Mouse (Mus musculus) testis, adult 2 months (tissue): Measurements from ENCODE around the gene Spata5. TPM values are rescaled to one million over a fixed set of nuclear protein-coding genes. Genes with fewer than 3 reads are reported as not detected.

Experiments
- H3K27ac ChIP-seq: fragments of 200-500 bp; 2 replicates; pipeline ENCODE4 v1.5.1; 2012; ENCODE audit warnings: low read depth, low read length; ENCODE audit not compliant: control insufficient read depth, insufficient read depth
- H3K27me3 ChIP-seq: fragments of 200-500 bp; 2 replicates; pipeline ENCODE4 v1.6.1; 2012; ENCODE audit warnings: mild to moderate bottlenecking, low read length, moderate library complexity; ENCODE audit not compliant: control insufficient read depth, insufficient read depth
- H3K36me3 ChIP-seq: fragments of 200-500 bp; 2 replicates; pipeline ENCODE4 v1.6.1; 2012; ENCODE audit warnings: mild to moderate bottlenecking, low read length; ENCODE audit not compliant: control insufficient read depth, insufficient read depth
- H3K4me1 ChIP-seq: fragments of 200-500 bp; 2 replicates; pipeline ENCODE4 v1.6.1; 2012; ENCODE audit warnings: low read length; ENCODE audit not compliant: control insufficient read depth, insufficient read depth
- H3K4me3 ChIP-seq: fragments of 200-500 bp; 2 replicates; pipeline ENCODE4 v1.5.1; 2012; ENCODE audit warnings: low read depth, mild to moderate bottlenecking, low read length, moderate library complexity, mixed read lengths; ENCODE audit not compliant: control insufficient read depth
- CTCF ChIP-seq: fragments of 200-500 bp; IDR thresholded peaks from 2 replicates; pipeline ENCODE4 v1.5.1; 2012; ENCODE audit warnings: low read depth, mild to moderate bottlenecking, inconsistent platforms, low read length, moderate library complexity; ENCODE audit not compliant: control insufficient read depth, insufficient read depth, insufficient replicate concordance
- POLR2A ChIP-seq: fragments of 200-500 bp; IDR thresholded peaks from 2 replicates; pipeline ENCODE4 v1.6.1; 2012; ENCODE audit warnings: low read depth, mild to moderate bottlenecking, inconsistent platforms, low read length, moderate library complexity; ENCODE audit not compliant: control insufficient read depth
- polyA plus RNA-seq: library from polyadenylated mRNA; depleted of rRNA; stranded (reverse); fragments of >200 nt; gene quantifications from 2 replicates; pipeline ENCODE4 v1.2.3, GENCODE M21; 2012

Gene Spata5
- polyA plus RNA-seq, 1 experiment, result 16.3 TPM

DNA sequence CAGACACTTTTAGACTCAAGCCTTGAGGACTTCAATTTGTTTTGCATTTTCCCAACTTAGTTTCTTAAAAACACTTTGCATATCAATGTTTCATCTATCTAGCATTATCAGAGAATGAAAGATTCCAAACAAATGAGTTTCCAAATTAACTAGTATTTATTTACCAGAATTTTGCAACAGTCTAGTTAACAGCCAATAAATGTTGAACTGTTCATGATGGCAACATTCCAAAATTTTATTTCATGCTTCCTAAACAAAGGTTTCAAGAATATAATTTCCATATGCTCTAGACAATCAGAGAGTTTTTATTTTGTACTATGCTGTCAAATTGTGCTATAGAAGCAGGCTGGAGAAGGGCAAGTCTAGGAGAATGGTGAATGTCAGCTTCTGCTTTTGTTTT is 12.1 kb upstream of the Spata5 start:
- Histone ChIP-seq H3K27me3 (no peaks in the 10 kb centered on the region), H3K4me3 (no peak overlapping the region), H3K4me1 (no peaks in the 10 kb centered on the region), H3K27ac (no peak overlapping the region), H3K36me3 (peaks cover 1% of the 10 kb centered on the region)
- TF ChIP-seq CTCF, result no peak
- no peak for TF ChIP-seq POLR2A

DNA sequence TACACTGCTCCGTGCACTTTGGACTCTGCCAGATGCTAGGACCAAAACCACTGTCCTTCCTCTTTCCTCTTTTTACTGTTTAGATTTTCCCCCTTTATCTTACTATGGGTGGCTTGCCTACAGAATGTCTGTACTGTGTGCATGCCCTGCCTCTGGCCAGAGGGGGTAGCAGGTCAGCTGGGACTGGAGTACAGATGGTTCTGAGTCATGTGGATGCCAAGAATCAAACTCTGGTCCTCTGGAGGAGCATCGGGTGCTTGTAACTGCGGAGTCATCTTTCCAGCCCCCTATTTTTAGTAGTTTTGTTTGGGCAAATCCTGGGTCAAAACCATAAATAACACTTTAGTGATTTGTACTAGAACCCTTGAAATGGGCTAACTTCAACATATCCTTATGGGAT is 6.2 kb upstream of the Spata5 start:
- TF ChIP-seq CTCF, result no peak; the same call in 1 of the 2 replicates
- no peak for TF ChIP-seq POLR2A
- Histone ChIP-seq H3K4me1 (no peaks in the 10 kb centered on the region; the same call in 1 of the 2 replicates), H3K27me3 (no peaks in the 10 kb centered on the region), H3K4me3 (no peak overlapping the region), H3K27ac (peak overlapping the region; percentile 14; the same call in 1 of the 2 replicates), H3K36me3 (no peaks in the 10 kb centered on the region)

DNA sequence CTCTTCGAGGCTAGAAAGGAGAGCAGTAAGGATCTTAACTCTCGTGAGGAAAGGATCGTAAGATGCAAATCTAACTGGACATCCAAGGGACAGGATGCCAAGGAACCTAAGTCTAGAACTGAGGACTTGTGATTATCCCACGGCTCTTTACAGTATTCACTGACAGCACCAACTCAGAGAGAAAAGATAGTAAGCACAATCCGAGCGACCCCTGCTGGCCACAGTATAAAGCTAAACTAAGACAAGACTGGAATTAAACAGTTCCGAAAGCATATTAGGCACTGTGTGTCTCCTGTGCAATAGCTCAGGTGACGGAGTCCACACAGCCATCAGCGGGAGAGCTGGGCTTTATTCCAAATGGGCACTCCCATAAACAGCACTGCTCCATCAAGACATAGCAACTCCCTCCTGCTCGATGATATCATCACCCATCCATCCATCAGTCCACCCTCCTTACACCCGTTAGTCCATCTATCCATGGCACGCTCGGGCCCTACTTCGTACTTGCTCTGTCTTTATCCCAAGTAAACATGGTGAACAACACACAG is 5.2 kb upstream of the Spata5 start:
- Histone ChIP-seq H3K27me3 (no peaks in the 10 kb centered on the region), H3K4me1 (peaks cover 2% of the 10 kb centered on the region; the same call in 1 of the 2 replicates), H3K36me3 (no peaks in the 10 kb centered on the region), H3K27ac (no peak overlapping the region), H3K4me3 (no peak overlapping the region)
- TF ChIP-seq CTCF, result no peak

DNA sequence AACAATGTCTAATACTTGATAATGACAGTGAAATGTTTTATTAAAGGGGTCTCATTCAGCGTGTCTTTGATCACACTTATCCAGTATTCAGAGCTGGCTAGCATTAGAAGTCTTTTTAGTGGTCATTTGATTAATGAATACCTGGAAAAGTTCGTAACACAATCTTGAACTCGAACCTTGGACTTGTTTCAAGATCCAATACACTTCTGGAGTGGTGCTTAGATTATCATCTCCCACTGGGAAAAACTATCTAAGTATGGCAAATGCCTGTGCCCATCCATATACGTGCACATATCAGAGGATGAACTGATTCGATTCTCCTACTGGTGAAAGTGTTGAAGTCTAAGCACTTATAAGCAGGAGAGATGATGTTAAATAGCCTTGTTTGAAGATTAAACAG is 1.4 kb upstream of the Spata5 start:
- no peak overlapping the region for H3K27ac ChIP-seq
- no peaks in the 10 kb centered on the region for H3K36me3 ChIP-seq
- no peak overlapping the region for H3K4me3 ChIP-seq
- H3K4me1 ChIP-seq, result 0 out of 2 replicates have a peak, but pooled peaks cover 2% of the 10 kb centered on the region
- TF ChIP-seq POLR2A (no peak), CTCF (no peak)
- no peaks in the 10 kb centered on the region for H3K27me3 ChIP-seq

DNA sequence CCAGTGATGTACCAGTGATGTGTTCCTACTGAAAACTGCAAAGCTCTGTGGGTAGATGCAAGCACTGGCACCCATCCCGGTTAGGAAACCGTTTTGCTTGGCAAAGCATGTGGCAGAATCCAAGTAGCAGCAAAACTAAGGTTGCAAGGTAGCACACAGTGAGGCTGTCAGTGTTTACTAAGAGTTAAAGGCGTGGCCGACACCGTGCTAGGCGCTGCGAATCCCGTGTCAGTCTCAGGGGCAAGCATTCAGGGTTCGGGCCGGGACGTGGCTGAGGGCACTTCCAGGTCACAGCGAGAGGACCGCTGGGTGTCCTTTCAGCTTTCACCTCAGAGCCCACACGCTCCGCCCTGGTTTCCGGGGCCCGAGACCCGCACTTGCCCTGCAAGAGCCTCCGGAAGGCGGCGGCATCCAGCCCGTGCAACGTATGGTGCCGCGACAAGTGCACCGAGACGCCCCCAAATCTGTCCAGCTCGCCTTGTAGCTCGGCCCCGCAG is 687 bp upstream of the Spata5 start:
- Histone ChIP-seq H3K36me3 (no peaks in the 10 kb centered on the region), H3K27ac (peak overlapping the region; percentile 84), H3K4me3 (peak overlapping the region; percentile 91), H3K27me3 (no peaks in the 10 kb centered on the region), H3K4me1 (0 out of 2 replicates have a peak, but pooled peaks cover 2% of the 10 kb centered on the region)
- TF ChIP-seq CTCF, result no peak
- no peak for TF ChIP-seq POLR2A

DNA sequence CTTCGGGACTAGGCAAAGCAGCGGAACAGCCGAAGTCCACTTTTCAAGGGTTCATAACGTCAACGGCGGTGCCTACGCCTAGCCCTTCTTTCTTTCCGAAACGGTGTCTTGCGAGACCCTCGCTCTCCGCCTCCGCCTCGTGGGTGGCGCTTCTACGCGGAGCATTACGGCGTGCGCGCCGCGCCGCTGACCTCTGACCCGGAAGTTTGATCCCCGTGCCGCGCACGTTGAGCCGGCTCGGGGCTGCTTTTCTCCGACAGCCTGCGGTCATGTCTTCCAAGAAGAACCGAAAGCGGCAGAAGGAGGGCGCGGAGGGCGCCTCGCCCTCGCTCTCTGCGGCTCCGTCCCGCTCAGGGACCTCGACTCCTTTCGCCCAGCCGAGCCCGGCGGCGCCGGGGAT is 376 bp downstream of the Spata5 start, which contains the start of gene Nudt6:
TSS of gene Nudt6 (minus strand) at position 140 of the 400 bp plus-strand sequence.
- H3K4me1 ChIP-seq, result 0 out of 2 replicates have a peak, but pooled peaks cover 2% of the 10 kb centered on the region
- H3K27ac ChIP-seq, result peak within 1 kb of the TSS; percentile 97
- TF ChIP-seq POLR2A (peak; percentile 68; the same call in 1 of the 2 replicates), CTCF (no peak; the same call in 1 of the 2 replicates)
- H3K27me3 ChIP-seq, result no peaks in the 10 kb centered on the region
- no peaks in the 10 kb centered on the region for H3K36me3 ChIP-seq
- H3K4me3 ChIP-seq, result peak within 1 kb of the TSS; percentile 97

DNA sequence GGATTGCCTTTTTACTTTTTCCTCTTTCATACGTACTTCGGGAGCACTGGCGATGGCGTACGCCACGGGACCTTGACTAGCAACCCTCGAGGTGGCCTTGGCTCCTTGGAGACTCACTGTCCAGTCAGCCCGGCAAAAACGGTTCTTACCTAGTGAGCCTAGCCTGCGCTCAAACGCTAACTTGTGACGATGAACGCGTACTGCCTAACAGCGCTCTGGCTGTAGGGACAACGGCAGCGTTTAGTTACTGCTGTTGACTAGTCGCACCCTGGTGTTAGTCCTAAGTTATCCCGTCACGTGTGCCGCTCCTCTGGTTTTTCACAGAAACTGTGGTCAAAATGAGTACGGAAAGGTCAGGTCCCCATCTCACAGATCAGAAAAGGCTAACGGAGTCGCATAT is 945 bp downstream of the Spata5 start:
- peak overlapping the region; percentile 97 for H3K27ac ChIP-seq
- 0 out of 2 replicates have a peak, but pooled peaks cover 2% of the 10 kb centered on the region for H3K4me1 ChIP-seq
- no peaks in the 10 kb centered on the region for H3K36me3 ChIP-seq
- TF ChIP-seq POLR2A, result peak; percentile 17; the same call in 1 of the 2 replicates
- TF ChIP-seq CTCF, result no peak
- no peaks in the 10 kb centered on the region for H3K27me3 ChIP-seq
- H3K4me3 ChIP-seq, result peak overlapping the region; percentile 97

DNA sequence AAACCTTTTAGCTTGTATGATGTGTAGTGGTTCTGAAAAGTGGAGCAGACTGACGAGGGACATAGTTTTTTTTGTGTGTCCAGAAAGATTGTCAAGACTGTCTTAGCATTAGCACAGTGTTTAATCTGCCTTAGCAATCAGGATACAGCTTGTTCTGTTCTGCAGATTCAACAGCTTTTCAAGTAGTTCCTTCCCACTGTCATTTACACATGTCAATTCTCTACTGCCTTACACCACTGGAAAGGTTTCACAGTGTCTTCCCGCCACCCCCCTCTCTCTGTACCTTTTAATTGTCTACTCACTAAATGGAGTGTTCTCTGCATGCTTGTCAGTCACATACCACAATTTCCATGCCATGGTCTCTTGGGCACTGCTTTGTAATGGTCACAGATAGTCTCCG is 1.5 kb downstream of the Spata5 start:
- Histone ChIP-seq H3K4me1 (0 out of 2 replicates have a peak, but pooled peaks cover 2% of the 10 kb centered on the region), H3K4me3 (peak overlapping the region; percentile 97), H3K27ac (peak overlapping the region; percentile 97; the same call in 1 of the 2 replicates), H3K27me3 (no peaks in the 10 kb centered on the region), H3K36me3 (peaks cover 2% of the 10 kb centered on the region; the same call in 1 of the 2 replicates)
- TF ChIP-seq CTCF (no peak), POLR2A (no peak)
